Mouse (Mus musculus): Measurements from ENCODE around the gene Rasgrf2. TPM values are rescaled to one million over a fixed set of nuclear protein-coding genes. Genes with fewer than 3 reads are reported as not detected.

The Rasgrf2 gene
- polyA plus RNA-seq, 1 experiment from 2014 or later: 0.14 TPM

DNA sequence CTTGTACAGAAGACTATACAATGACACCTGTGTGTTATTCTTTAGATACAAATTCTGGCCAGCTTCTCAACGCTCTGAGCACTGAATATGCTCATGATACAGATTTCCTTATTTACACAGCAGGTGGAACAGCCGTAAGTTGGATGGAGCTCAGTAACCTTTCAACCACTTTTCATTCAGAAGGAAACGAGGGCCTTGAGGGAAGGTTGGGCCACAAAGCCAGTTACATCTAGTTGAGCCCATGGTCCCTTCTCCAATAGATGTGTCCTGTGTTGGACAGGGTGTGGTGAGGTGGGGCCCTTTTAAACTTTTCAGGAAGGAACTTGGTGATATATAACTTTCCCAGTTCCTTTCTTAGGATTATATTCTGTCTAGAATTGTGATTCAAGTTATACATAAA, 277.0 kb downstream of the Rasgrf2 start:
- no peaks in the 10 kb centered on the region for H3K9me3 ChIP-seq (ENCODE audit: control insufficient read depth, low read length)
- no peaks in the 10 kb centered on the region for H3K27me3 ChIP-seq (replicated peaks; ENCODE audit: control insufficient read depth, insufficient read depth, low read length)
- H3K4me3 ChIP-seq (ENCODE audit: low read depth, low read length): no peak overlapping the region
- DNase-seq (ENCODE audit: low spot score) (no peak), ATAC-seq (ENCODE audit: low read depth) (no peak)
- no peak overlapping the region for H3K9ac ChIP-seq (ENCODE audit: low read depth, low read length)
- H3K36me3 ChIP-seq (ENCODE audit: control insufficient read depth, insufficient read depth, low read length): no peaks in the 10 kb centered on the region
- WGBS: 79% methylated on average over 3 of the region's 3 CpGs
- no peak overlapping the region for H3K27ac ChIP-seq (replicated peaks; ENCODE audit: low read depth, low read length)
- no peak overlapping the region for H3K4me2 ChIP-seq (ENCODE audit: low read depth, low read length)
- no peaks in the 10 kb centered on the region for H3K4me1 ChIP-seq (ENCODE audit: control insufficient read depth, insufficient read depth, low read length)

Other genes with a start within 250 kb of the Rasgrf2 start
- 0.56 and 0.61 TPM in 2 replicates for gene Gm20379, start 174.3 kb upstream of the Rasgrf2 start, polyA plus RNA-seq (2014; fragmentation: Nextera tagmentation; extraction: Ambion mirVana)
- gene Dhfr, start 223.1 kb upstream of the Rasgrf2 start, polyA plus RNA-seq (2014; fragmentation: Nextera tagmentation; extraction: Ambion mirVana): 12.1 and 13.3 TPM in 2 replicates
- 21.9 and 30.0 TPM in 2 replicates for gene Msh3, start 223.3 kb upstream of the Rasgrf2 start, polyA plus RNA-seq (2014; fragmentation: Nextera tagmentation; extraction: Ambion mirVana)

All from embryonic facial prominence, embryonic 14.5 days (tissue).